26 mouse cellular contexts compared by ENCODE assay signal in genomic region chr17:84579249-84579648, GRCm38 (mm10). TPM values are rescaled to one million over a fixed set of nuclear protein-coding genes. Genes with fewer than 3 reads are reported as not detected.
DNase-seq lines count a peak whose midpoint lies in the region; ATAC-seq and TF ChIP-seq lines count a peak whose summit lies in the region.
"Had no signal": no experiment of that assay in that cellular context is flagged by ENCODE, and none has a peak within 500 bp of the region (broad histone marks: within the 10 kb centered on the region; RNA-seq: fewer than 3 reads in every experiment).

No protein-coding gene starts in this region.

- no peak overlapping the region for H3K4me3 ChIP-seq in heart, postnatal 0 days (ENCODE audit: low read depth, low read length)
- H3K4me3 ChIP-seq in kidney, embryonic 15.5 days (replicated peaks), result no peak overlapping the region
- H3K4me3 ChIP-seq: embryonic facial prominence, embryonic 12.5 days; erythroblast, embryonic 14.5 days; gastrocnemius, adult 2 months; heart, embryonic 12.5 days; heart, embryonic 15.5 days; hindbrain, embryonic 12.5 days; hindbrain, embryonic 15.5 days; intestine, embryonic 15.5 days had no signal

- 0 out of 2 replicates have a peak, but pooled peaks have one; percentile 36 for ATAC-seq in heart, postnatal 0 days (ENCODE audit: insufficient read depth, low read depth)
- no peak for ATAC-seq in kidney, embryonic 15.5 days (replicated peaks; ENCODE audit: low FRiP score)
- peak; percentile 18; the same call in 1 of the 2 replicates for ATAC-seq in megakaryocyte, adult 5-6 weeks (ENCODE audit: poor library complexity, severe bottlenecking)
- ATAC-seq: activated CD4-positive, CD25-positive, alpha-beta regulatory T cell, adult 4 months; forebrain, embryonic 14.5 days; forebrain, postnatal 0 days; intestine, embryonic 15.5 days had no signal

- intact Hi-C loops in heart, postnatal 14 days (cut with DNase I), result no loop called here

- H3K4me1 ChIP-seq in heart, postnatal 0 days (ENCODE audit: control insufficient read depth, insufficient read depth), result no peaks in the 10 kb centered on the region
- peaks cover 48% of the 10 kb centered on the region for H3K4me1 ChIP-seq in kidney, embryonic 15.5 days
- H3K4me1 ChIP-seq: heart, embryonic 12.5 days; heart, embryonic 15.5 days; hindbrain, embryonic 15.5 days; intestine, embryonic 15.5 days had no signal

- H3K27ac ChIP-seq in heart, postnatal 0 days (ENCODE audit: low read depth), result no peak overlapping the region
- H3K27ac ChIP-seq in kidney, embryonic 15.5 days, result peak overlapping the region; percentile 49
- H3K27ac ChIP-seq: embryonic facial prominence, embryonic 12.5 days; gastrocnemius, adult 2 months; heart, embryonic 15.5 days; hindbrain, embryonic 12.5 days; hindbrain, embryonic 15.5 days; intestine, embryonic 15.5 days had no signal

- no peak for TF ChIP-seq CTCF in heart, postnatal 0 days (IDR thresholded peaks at IDR 0.05; ENCODE audit: low read depth)

- H3K4me2 ChIP-seq in heart, postnatal 0 days (ENCODE audit: low read depth, low read length), result no peak overlapping the region
- no peak overlapping the region for H3K4me2 ChIP-seq in kidney, embryonic 15.5 days
- H3K4me2 ChIP-seq: embryonic facial prominence, embryonic 12.5 days; heart, embryonic 12.5 days; heart, embryonic 15.5 days; hindbrain, embryonic 12.5 days; hindbrain, embryonic 15.5 days; intestine, embryonic 15.5 days had no signal

- H3K9ac ChIP-seq in heart, postnatal 0 days (replicated peaks; ENCODE audit: low read depth, low read length), result no peak overlapping the region
- no peak overlapping the region for H3K9ac ChIP-seq in kidney, embryonic 15.5 days
- H3K9ac ChIP-seq: embryonic facial prominence, embryonic 12.5 days; forebrain, postnatal 0 days; heart, embryonic 12.5 days; heart, embryonic 15.5 days; hindbrain, embryonic 12.5 days; hindbrain, embryonic 15.5 days; intestine, embryonic 15.5 days had no signal

- peak; percentile 89 for DNase-seq in heart, adult 11 months
- DNase-seq in heart, postnatal 14 days, result no peak
- no peak for DNase-seq in heart, postnatal 0 days (ENCODE audit: low spot score)
- DNase-seq in heart, postnatal 4 days, result no peak
- DNase-seq in kidney, postnatal 4 days, result no peak
- DNase-seq in spleen, adult 12 weeks (ENCODE audit: low spot score), result no peak
- DNase-seq: adrenal gland, postnatal 10 days; adrenal gland, postnatal 36 days; cerebellum, adult 18-20 months; cerebellum, adult 9-10 months; cerebellum, postnatal 14 days; forebrain, postnatal 0 days; gastrocnemius, adult 2 months; gastrocnemius, postnatal 14 days; kidney, adult 18-20 months had no signal

- no peaks in the 10 kb centered on the region for H3K36me3 ChIP-seq in heart, postnatal 0 days (replicated peaks; ENCODE audit: control insufficient read depth, insufficient read depth, low read length)
- peaks cover 27% of the 10 kb centered on the region for H3K36me3 ChIP-seq in kidney, embryonic 15.5 days
- H3K36me3 ChIP-seq: heart, embryonic 12.5 days; heart, embryonic 15.5 days; hindbrain, embryonic 12.5 days; hindbrain, embryonic 15.5 days had no signal

- no peak for TF ChIP-seq EP300 in heart, postnatal 0 days (IDR thresholded peaks at IDR 0.05; ENCODE audit: low read depth)

- no peaks in the 10 kb centered on the region for H3K27me3 ChIP-seq in heart, postnatal 0 days (ENCODE audit: control insufficient read depth, insufficient read depth, low read length)
- no peaks in the 10 kb centered on the region for H3K27me3 ChIP-seq in kidney, embryonic 15.5 days
- H3K27me3 ChIP-seq: embryonic facial prominence, embryonic 12.5 days; heart, embryonic 12.5 days; heart, embryonic 15.5 days; hindbrain, embryonic 12.5 days; hindbrain, embryonic 15.5 days; intestine, embryonic 15.5 days had no signal

- H3K9me3 ChIP-seq in heart, postnatal 0 days (replicated peaks; ENCODE audit: control insufficient read depth, low read length), result no peaks in the 10 kb centered on the region
- H3K9me3 ChIP-seq in kidney, embryonic 15.5 days (replicated peaks), result no peaks in the 10 kb centered on the region
- H3K9me3 ChIP-seq: embryonic facial prominence, embryonic 12.5 days; heart, embryonic 12.5 days; heart, embryonic 15.5 days; hindbrain, embryonic 12.5 days; hindbrain, embryonic 15.5 days; intestine, embryonic 15.5 days had no signal

- 53% methylated on average over 8 of the region's 8 CpGs for WGBS in heart, postnatal 0 days
- 60% methylated on average over 8 of the region's 8 CpGs for WGBS in kidney, embryonic 15.5 days

RNA-seq across cellular contexts. Expression of gene Dync2li1, which starts 47.0 kb away (rescaled TPM):
- total RNA-seq in heart, postnatal 14 days (2021), result 1 to 10 TPM; 2.8 to 4.7 TPM
- total RNA-seq in heart, postnatal 0 days (2014; rRNA removed; ENCODE audit: low replicate concordance), result 3.9 TPM in 1 of 2 replicates, not detected in the other
- 6.4 and 6.6 TPM in 2 replicates for polyA plus RNA-seq in heart, postnatal 0 days (2015; fragmentation: Nextera tagmentation; extraction: Ambion mirVana)
- 1 to 10 TPM; 3.8 to 4.3 TPM for total RNA-seq in heart, postnatal 4 days (2021)
- 51.0 and 52.8 TPM in 2 replicates for polyA plus RNA-seq in kidney, embryonic 15.5 days (2015; fragmentation: Nextera tagmentation; extraction: Ambion mirVana)
- 2.6 and 3.3 TPM in 2 replicates for total RNA-seq in megakaryocyte, adult 5-6 weeks (2015)
- total RNA-seq in megakaryocyte, adult 5-6 weeks (2017), result 0.88 and 1.1 TPM in 2 replicates
- polyA plus RNA-seq: erythroblast, embryonic 14.5 days had no signal
